Mouse (Mus musculus) 3T3-L1 (cell line): ENCODE results near the gene Ankrd33b.

ENCODE experiments used
- DNase-seq: peaks from one replicate; pipeline ENCODE4 v3.0.0-alpha.2; 2015; ENCODE audit warnings: low read depth, low spot score

The Ankrd33b gene

GRCm38 (mm10) chr15:31304302-31304701 lies 63.2 kb downstream of the Ankrd33b start:
- no peak for DNase-seq

GRCm38 (mm10) chr15:31302293-31302990 lies 65.1 kb downstream of the Ankrd33b start:
- no peak for DNase-seq

- DNase-seq: peak; percentile 6
Observed at GRCm38 (mm10) chr15:31299258-31299917, 68.1 kb downstream of the Ankrd33b start.

GRCm38 (mm10) chr15:31297777-31298137 lies 69.8 kb downstream of the Ankrd33b start:
- DNase-seq: no peak

GRCm38 (mm10) chr15:31296882-31297776 lies 70.4 kb downstream of the Ankrd33b start:
- DNase-seq: no peak

GRCm38 (mm10) chr15:31294311-31294710 lies 73.2 kb downstream of the Ankrd33b start:
- DNase-seq: no peak

GRCm38 (mm10) chr15:31292627-31293026 lies 74.9 kb downstream of the Ankrd33b start:
- DNase-seq: peak; percentile 34

GRCm38 (mm10) chr15:31285695-31286094 lies 81.8 kb downstream of the Ankrd33b start:
- no peak for DNase-seq

- DNase-seq: no peak
Observed at GRCm38 (mm10) chr15:31284922-31285631, 82.4 kb downstream of the Ankrd33b start.

GRCm38 (mm10) chr15:31284142-31284541 lies 83.4 kb downstream of the Ankrd33b start:
- DNase-seq: no peak

- DNase-seq: no peak
Observed at GRCm38 (mm10) chr15:31282353-31282752, 85.2 kb downstream of the Ankrd33b start.

- DNase-seq: no peak
Observed at GRCm38 (mm10) chr15:31281830-31282229, 85.7 kb downstream of the Ankrd33b start.

GRCm38 (mm10) chr15:31280683-31281082 lies 86.8 kb downstream of the Ankrd33b start:
- no peak for DNase-seq

GRCm38 (mm10) chr15:31280059-31280458 lies 87.5 kb downstream of the Ankrd33b start:
- DNase-seq: no peak

- no peak for DNase-seq
Observed at GRCm38 (mm10) chr15:31279577-31280004, 87.9 kb downstream of the Ankrd33b start.

GRCm38 (mm10) chr15:31279120-31279519 lies 88.4 kb downstream of the Ankrd33b start:
- no peak for DNase-seq

- no peak for DNase-seq
Observed at GRCm38 (mm10) chr15:31278090-31278489, 89.4 kb downstream of the Ankrd33b start.

GRCm38 (mm10) chr15:31273509-31273908 lies 94.0 kb downstream of the Ankrd33b start:
- DNase-seq: no peak

- DNase-seq: no peak
Observed at GRCm38 (mm10) chr15:31272695-31273094, 94.8 kb downstream of the Ankrd33b start.

GRCm38 (mm10) chr15:31269558-31269957 lies 98.0 kb downstream of the Ankrd33b start:
- DNase-seq: no peak

GRCm38 (mm10) chr15:31268148-31268547 lies 99.4 kb downstream of the Ankrd33b start:
- DNase-seq: no peak

- DNase-seq: no peak
Observed at GRCm38 (mm10) chr15:31265845-31266244, 101.7 kb downstream of the Ankrd33b start.
